Mouse (Mus musculus) bone marrow macrophage, adult 2 months (primary cell): ENCODE results near the gene Pafah1b2. TPM values are rescaled to one million over a fixed set of nuclear protein-coding genes. Genes with fewer than 3 reads are reported as not detected.

Source experiments
- H3K27ac ChIP-seq: 2 replicates; pipeline ENCODE4 v1.5.1; 2012; ENCODE audit warnings: low read depth, low read length; ENCODE audit not compliant: insufficient read depth
- H3K4me1 ChIP-seq: 2 replicates; pipeline ENCODE4 v1.6.1; 2012; ENCODE audit warnings: low read length; ENCODE audit not compliant: control insufficient read depth, insufficient read depth
- H3K4me3 ChIP-seq: 2 replicates; pipeline ENCODE4 v1.5.1; 2012; ENCODE audit warnings: mild to moderate bottlenecking, low read length, moderate library complexity; ENCODE audit not compliant: insufficient read depth
- CTCF ChIP-seq: IDR thresholded peaks from 2 replicates; pipeline ENCODE4 v1.5.1; 2012; ENCODE audit warnings: low read depth, mild to moderate bottlenecking, low read length, moderate library complexity
- POLR2A ChIP-seq: IDR thresholded peaks from 2 replicates; pipeline ENCODE4 v1.6.1; 2012; ENCODE audit warnings: mild to moderate bottlenecking, low read depth, low read length, borderline replicate concordance
- polyA plus RNA-seq: library from polyadenylated mRNA; stranded (reverse); fragments of >200 nt; gene quantifications from 2 replicates; pipeline ENCODE4 v1.2.4, GENCODE M21; 2012; ENCODE audit not compliant: missing spikeins, insufficient read depth, insufficient read length

Gene Pafah1b2
- polyA plus RNA-seq, 1 experiment = 44.9 TPM

DNA sequence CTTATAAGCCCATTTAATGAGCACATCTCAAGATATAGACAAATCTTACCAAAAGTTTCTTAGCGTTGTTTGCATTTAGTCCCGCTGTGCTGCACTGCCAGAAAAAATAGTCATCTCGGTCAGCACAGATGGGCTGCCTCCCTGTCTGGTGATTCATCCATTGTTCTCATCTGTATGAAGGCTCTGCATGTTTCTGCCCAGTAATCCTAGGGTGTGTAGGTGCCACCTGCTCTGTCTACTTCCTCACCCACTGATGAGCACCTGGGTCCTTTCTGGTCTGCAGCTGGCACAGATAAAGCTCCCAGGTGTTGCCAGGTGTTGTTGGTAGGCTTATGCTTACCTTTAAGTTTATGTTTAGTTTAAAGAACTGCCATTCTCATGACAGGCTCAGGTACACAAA lies 29.9 kb upstream of the Pafah1b2 start:
- H3K4me3 ChIP-seq = no peak overlapping the region
- no peaks in the 10 kb centered on the region for H3K4me1 ChIP-seq
- TF ChIP-seq POLR2A (no peak), CTCF (no peak)
- no peak overlapping the region for H3K27ac ChIP-seq

DNA sequence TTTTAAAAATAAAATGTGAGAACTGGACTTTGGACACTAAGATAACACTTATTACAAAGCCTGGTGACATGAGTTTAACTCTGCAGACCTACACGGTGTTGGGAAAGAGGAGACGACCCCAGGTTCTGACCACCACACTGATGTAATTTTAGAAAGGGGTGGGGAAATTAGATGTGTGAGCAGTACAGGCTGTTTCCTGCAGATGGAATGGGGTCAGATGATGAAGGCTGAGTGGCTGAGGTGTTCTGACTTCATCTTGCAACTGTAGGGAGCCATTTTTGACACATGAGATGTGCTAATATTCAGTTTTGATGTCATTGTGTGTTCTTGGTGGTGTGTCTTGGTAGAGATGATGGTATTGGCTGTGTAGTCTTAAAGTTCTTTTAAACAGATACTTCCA lies 28.7 kb upstream of the Pafah1b2 start:
- no peak overlapping the region for H3K27ac ChIP-seq

DNA sequence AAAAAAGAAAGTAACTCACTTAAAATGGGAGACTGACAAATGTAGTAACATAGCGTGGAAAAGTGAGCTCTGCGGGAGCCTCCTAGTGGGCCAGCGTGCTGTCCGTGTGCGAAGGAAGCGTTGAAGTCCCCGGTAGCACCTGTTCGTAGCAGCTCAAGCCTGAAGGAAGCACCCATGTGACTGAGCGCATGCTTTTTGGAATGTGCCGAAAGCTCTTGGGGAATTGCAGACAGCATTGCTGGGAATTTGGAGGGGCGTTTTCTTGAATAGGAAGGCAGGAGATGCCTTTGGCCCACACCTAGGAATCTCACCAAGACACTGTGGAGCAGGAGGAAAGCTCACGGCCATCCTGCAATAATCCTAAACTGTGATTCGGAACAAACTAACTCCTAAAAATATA lies 26.3 kb upstream of the Pafah1b2 start:
- H3K4me3 ChIP-seq = no peak overlapping the region
- H3K4me1 ChIP-seq = peaks cover 17% of the 10 kb centered on the region
- H3K27ac ChIP-seq = no peak overlapping the region
- no peak for TF ChIP-seq POLR2A
- no peak for TF ChIP-seq CTCF

More for the DNA sequence above, 28.7 kb upstream of the Pafah1b2 start:
- Histone ChIP-seq H3K4me1 (peaks cover 3% of the 10 kb centered on the region; the same call in 1 of the 2 replicates), H3K4me3 (no peak overlapping the region)
- no peak for TF ChIP-seq CTCF
- no peak for TF ChIP-seq POLR2A

GRCm38 (mm10) chr9:46036881-46037280 lies 24.4 kb upstream of the Pafah1b2 start:
- H3K4me1 ChIP-seq = peaks cover 33% of the 10 kb centered on the region
- H3K4me3 ChIP-seq = no peak overlapping the region
- H3K27ac ChIP-seq = no peak overlapping the region
- TF ChIP-seq CTCF (no peak), POLR2A (no peak)

- no peak for TF ChIP-seq POLR2A
- no peak for TF ChIP-seq CTCF
- Histone ChIP-seq H3K4me1 (peaks cover 33% of the 10 kb centered on the region), H3K27ac (no peak overlapping the region), H3K4me3 (no peak overlapping the region)
These were observed 22.9 kb upstream of the Pafah1b2 start for GRCm38 (mm10) chr9:46035290-46035871.

GRCm38 (mm10) chr9:46033862-46034261 lies 21.4 kb upstream of the Pafah1b2 start:
- Histone ChIP-seq H3K27ac (peak overlapping the region; percentile 38), H3K4me1 (peaks cover 33% of the 10 kb centered on the region), H3K4me3 (no peak overlapping the region)
- TF ChIP-seq CTCF = no peak
- no peak for TF ChIP-seq POLR2A

DNA sequence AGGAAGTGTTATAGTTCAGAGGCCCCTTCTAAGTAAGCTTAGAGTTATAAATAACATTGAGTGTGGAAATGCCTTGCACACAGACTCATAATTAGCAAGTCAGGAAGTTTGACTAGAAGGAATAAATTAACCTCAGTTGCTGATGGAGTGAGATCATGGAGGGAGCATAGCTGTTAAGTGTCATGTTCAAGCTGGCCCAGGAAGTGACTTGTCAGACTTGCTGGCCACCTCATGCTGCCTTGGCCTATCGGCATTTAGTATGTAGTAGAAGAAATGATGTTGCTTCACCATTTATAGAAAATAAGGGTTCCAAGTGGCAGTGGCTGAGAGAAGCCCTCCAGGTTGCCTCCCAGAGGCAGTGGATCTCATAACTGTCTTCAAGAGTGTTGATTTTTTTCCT lies 20.6 kb upstream of the Pafah1b2 start:
- peak overlapping the region; percentile 38 for H3K27ac ChIP-seq
- H3K4me1 ChIP-seq = peaks cover 36% of the 10 kb centered on the region
- H3K4me3 ChIP-seq = no peak overlapping the region
- TF ChIP-seq POLR2A = no peak
- no peak for TF ChIP-seq CTCF

DNA sequence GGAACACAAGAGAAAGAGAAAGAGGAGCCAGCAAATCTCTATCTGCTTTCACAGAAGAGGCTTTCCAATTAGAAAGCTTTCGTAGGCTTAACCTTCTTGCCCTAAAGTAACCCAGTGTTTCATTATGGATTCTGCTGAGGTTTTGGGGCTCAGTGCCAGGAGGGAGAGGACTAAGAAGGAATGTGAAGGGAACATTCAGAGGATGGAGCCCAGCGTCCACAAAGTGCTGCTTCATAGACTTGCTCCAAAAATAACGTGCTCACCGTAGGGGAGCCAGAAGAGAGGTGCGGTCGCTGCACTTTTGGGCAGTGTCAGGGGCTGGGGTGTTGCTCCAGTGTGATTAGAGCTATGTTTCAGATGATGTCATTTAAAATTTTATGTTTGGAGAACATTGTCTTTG lies 19.7 kb upstream of the Pafah1b2 start:
- TF ChIP-seq POLR2A (no peak), CTCF (no peak)
- Histone ChIP-seq H3K4me3 (no peak overlapping the region), H3K4me1 (peaks cover 40% of the 10 kb centered on the region), H3K27ac (no peak overlapping the region)

DNA sequence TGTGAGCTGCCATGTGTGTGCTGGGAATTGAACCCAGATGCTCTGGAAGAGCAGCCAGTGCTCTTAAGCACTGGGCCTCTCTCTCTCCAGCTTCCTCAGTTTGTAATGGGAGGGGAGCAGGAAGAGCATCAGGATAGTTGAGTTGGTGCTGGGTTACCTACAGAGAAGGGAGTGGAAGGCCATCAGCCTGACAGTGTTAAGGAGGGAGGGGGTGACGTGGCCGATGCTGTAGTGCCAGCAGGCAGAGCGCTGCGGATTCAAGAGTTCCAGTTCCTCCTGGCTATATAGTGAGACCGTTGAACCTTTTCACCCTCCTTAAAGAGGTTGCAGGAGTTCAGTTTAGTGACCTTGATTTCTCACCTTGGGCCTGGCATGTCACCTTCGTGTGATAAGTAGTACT lies 18.5 kb upstream of the Pafah1b2 start:
- Histone ChIP-seq H3K27ac (no peak overlapping the region), H3K4me1 (peaks cover 49% of the 10 kb centered on the region), H3K4me3 (no peak overlapping the region)
- TF ChIP-seq CTCF (no peak), POLR2A (no peak)

GRCm38 (mm10) chr9:46030184-46030583 lies 17.7 kb upstream of the Pafah1b2 start:
- no peak overlapping the region for H3K27ac ChIP-seq
- TF ChIP-seq POLR2A = no peak
- TF ChIP-seq CTCF = no peak
- H3K4me1 ChIP-seq = peaks cover 50% of the 10 kb centered on the region
- H3K4me3 ChIP-seq = no peak overlapping the region
